Mouse (Mus musculus): Measurements from ENCODE around the gene Nr2f6. TPM values are rescaled to one million over a fixed set of nuclear protein-coding genes. Genes with fewer than 3 reads are reported as not detected.

Nr2f6 gene
- 4.8 TPM for total RNA-seq (2023)

DNA sequence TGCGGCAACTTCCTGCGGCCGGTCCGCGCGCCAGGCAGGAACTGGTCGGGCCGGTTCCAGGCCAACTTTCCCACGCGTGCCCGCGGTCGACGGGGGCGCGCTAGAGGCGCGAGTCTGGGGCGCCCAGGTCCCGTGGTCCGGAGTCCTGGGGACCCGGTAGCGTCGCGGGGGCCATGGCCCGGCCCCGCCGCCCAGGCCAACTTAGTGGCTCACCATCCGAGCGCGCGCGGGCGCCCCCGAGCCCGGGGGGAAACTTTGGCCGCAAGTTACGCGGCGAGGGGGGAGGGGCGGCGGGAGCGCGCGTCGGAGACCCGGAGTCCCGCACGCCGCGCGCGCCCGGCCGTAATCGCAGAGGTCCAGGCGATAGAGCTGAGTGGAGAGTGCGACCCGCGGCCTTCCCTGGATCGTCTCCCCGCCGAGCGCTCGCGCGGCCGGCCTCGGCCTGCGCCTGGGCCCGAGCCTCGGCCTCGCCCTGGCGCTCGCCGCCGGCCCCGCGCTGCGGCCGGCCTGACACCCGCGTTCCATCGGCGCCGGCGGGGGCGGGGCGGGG, at the start of gene Nr2f6:
Nr2f6 (minus strand) TSS at position 540 of the 550 bp plus-strand sequence.

DNA sequence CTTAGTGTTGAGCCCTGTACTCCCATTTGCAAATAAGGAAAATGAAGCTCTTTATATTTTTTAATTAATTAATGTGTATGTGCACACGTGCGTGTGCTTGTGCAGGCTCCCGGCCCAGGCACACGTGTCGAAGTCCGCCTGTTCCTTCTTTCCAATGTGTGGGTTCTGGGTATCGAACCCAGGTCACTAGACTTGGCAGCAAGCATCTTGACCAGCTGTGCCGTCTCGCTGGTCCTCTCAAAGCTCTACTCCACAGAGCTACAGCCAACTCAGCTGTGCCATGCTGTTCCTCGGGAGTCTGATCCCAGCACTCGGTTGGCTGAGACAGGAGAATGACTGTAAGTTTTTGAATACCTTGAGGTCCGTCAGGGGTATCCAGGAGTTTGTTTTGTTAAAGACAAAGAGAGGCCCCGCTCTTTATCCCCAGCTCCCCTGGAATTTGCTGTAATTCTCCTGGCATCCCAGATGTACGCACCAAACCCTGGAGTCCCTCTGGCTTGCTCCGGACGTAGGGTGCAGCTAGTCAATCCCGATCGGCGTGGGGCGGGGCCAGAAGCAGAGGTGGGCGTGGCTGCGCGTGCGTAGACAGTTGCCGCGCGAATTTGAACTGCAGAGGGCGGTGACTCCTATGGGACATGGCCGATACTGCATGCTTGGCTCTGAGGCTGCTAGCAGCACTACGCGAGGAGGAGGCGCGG, 23.8 kb upstream of the Nr2f6 start, which contains the start of gene Ankle1:
Ankle1 (plus strand) TSS at position 610 of the 698 bp plus-strand sequence.

GRCm38 (mm10) chr8:71396639-71397305, 15.0 kb upstream of the Nr2f6 start, which contains the start of gene Babam1:
Gene Babam1, plus strand, starts transcription at chr8:71396861.

GRCm38 (mm10) chr8:71395629-71396028, 13.9 kb upstream of the Nr2f6 start, which contains the start of gene Ushbp1:
Gene Ushbp1, minus strand, starts transcription at chr8:71395802.

DNA sequence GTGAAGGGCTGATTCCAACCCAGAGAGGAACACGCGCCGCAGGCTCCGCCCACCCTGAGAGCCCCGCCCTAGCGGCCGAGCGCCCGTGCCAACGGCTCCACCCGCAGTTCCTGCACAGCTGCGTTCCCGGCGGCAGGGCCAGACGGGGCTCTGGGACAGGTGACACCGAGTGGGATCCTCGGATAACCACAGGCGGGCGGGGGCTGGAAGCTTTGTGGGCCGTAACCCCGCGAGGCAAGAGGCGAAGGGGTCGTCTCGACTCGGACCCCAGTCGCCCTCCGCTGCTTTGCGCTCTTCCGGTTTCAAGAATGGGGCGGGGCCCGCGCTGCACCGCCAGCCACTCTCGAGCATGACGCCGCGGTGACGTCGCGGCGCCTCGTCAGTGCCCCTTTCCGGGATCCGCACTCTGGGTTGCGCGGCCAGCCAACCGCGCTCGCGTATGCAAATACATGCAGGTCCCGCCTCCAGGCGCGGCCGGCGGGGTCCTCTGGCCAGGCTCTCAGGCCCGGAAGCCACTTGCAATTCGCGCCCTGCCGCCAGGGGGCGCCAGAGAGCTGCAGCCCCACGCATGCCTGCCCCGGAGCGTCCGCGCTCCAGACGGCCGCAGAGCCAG, 10.4 kb downstream of the Nr2f6 start, which contains the start of gene Ocel1:
Ocel1 (plus strand) TSS at position 63 of the 613 bp plus-strand sequence.

GRCm38 (mm10) chr8:71366771-71367528, 14.8 kb downstream of the Nr2f6 start, which contains the start of gene Use1:
Gene Use1, plus strand, starts transcription at chr8:71366848.

Other genes starting within 250 kb of the Nr2f6 start
- gene Myo9b, start 109.2 kb downstream of the Nr2f6 start, total RNA-seq (2023) = 140 TPM
- gene Haus8, start 109.0 kb downstream of the Nr2f6 start, total RNA-seq (2023) = 27.1 TPM
- gene Use1, start 15.1 kb downstream of the Nr2f6 start, total RNA-seq (2023) = 295 TPM
- gene Ocel1, start 10.7 kb downstream of the Nr2f6 start, total RNA-seq (2023) = 19.0 TPM
- 0.47 TPM for gene Ushbp1, start 13.8 kb upstream of the Nr2f6 start, total RNA-seq (2023)
- gene Babam1, start 14.9 kb upstream of the Nr2f6 start, total RNA-seq (2023) = 107 TPM
- gene Ankle1, start 24.1 kb upstream of the Nr2f6 start, total RNA-seq (2023) = 1.6 TPM
- 94.1 TPM for gene Abhd8, start 81.7 kb upstream of the Nr2f6 start, total RNA-seq (2023)
- 33.8 TPM for gene Mrpl34, start 83.0 kb upstream of the Nr2f6 start, total RNA-seq (2023)
- gene Dda1, start 87.2 kb upstream of the Nr2f6 start, total RNA-seq (2023) = 106 TPM
- 22.8 TPM for gene Ano8, start 104.0 kb upstream of the Nr2f6 start, total RNA-seq (2023)
- gene Gtpbp3, start 106.1 kb upstream of the Nr2f6 start, total RNA-seq (2023) = 15.5 TPM
- gene Plvap, start 129.8 kb upstream of the Nr2f6 start, total RNA-seq (2023) = 2.1 TPM
- not detected for gene Ccdc194, start 143.8 kb upstream of the Nr2f6 start, total RNA-seq (2023)
- gene Bst2, start 155.5 kb upstream of the Nr2f6 start, total RNA-seq (2023) = 38.1 TPM
- gene Mvb12a, start 161.0 kb upstream of the Nr2f6 start, total RNA-seq (2023) = 32.3 TPM
- 0.83 TPM for gene Tmem221, start 176.9 kb upstream of the Nr2f6 start, total RNA-seq (2023)
- gene Nxnl1, start 184.6 kb upstream of the Nr2f6 start, total RNA-seq (2023) = not detected
- gene Slc27a1, start 186.9 kb upstream of the Nr2f6 start, total RNA-seq (2023) = 6.5 TPM
- gene Pgls, start 210.2 kb upstream of the Nr2f6 start, total RNA-seq (2023) = 50.8 TPM
- gene Fam129c, start 215.7 kb upstream of the Nr2f6 start, total RNA-seq (2023) = 8.0 TPM
- 56.7 TPM for gene Colgalt1, start 229.0 kb upstream of the Nr2f6 start, total RNA-seq (2023)